In the genomic region with DNA sequence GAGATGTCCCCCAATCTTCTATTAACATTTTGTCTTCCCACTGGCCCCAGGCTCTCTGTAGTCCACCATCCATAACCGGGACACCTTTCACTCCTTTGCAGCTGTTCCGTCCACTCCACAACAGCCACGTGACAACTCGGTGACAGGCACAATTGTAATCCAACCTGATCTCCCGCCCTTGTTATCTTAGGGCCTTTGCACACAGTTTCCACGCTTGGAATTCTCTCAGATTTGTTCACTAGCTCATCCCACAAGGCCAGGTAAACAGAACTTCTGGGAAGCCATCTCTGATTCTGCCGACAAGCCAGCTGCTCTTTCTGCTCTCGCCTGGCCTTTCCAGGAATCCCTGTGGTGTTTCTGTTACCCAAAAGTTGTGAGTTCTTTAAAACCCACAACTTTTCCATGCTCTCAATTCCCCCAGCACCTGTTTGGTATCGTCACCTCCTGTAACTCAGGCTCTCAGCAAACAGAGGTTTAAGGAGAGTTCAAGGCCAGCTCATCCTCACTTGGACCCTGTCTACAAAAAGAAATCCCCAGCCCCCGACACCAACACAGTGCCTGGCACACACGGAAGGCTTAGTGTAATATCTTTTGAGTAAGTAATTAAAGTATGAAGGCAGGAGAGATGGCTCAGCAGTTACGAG, we compare ENCODE assay signal across 23 mouse cellular contexts. TPM values are rescaled to one million over a fixed set of nuclear protein-coding genes. Genes with fewer than 3 reads are reported as not detected.
A peak's percentile ranks its signal among the peaks of the same experiment; 100 is the strongest.
DNase-seq lines count a peak whose midpoint lies in the region; ATAC-seq and TF ChIP-seq lines count a peak whose summit lies in the region.
"Had no signal": no experiment of that assay in that cellular context is flagged by ENCODE, and none has a peak within 500 bp of the region (broad histone marks: within the 10 kb centered on the region; RNA-seq: fewer than 3 reads in every experiment).

No protein-coding gene starts in this region.

- H3K4me3 ChIP-seq in liver, adult 2 months (ENCODE audit: insufficient read depth, low read depth, low read length) = peak overlapping the region; percentile 42
- 0 out of 2 replicates have a peak overlapping the region, but pooled peaks have one; percentile 6 for H3K4me3 ChIP-seq in liver, embryonic 12.5 days
- H3K4me3 ChIP-seq in liver, embryonic 15.5 days (replicated peaks) = no peak overlapping the region
- H3K4me3 ChIP-seq in heart, adult 2 months = no peak overlapping the region
- H3K4me3 ChIP-seq: embryonic facial prominence, embryonic 13.5 days; forebrain, embryonic 13.5 days; gastrocnemius, adult 2 months; heart, embryonic 15.5 days; hindbrain, embryonic 10.5 days; hindbrain, embryonic 15.5 days had no signal

- no peaks in the 10 kb centered on the region for H3K9me3 ChIP-seq in liver, embryonic 12.5 days (replicated peaks)
- no peaks in the 10 kb centered on the region for H3K9me3 ChIP-seq in liver, embryonic 15.5 days (replicated peaks)
- H3K9me3 ChIP-seq: embryonic facial prominence, embryonic 13.5 days; forebrain, embryonic 13.5 days; G1E; heart, embryonic 15.5 days; hindbrain, embryonic 10.5 days; hindbrain, embryonic 15.5 days had no signal

- WGBS in liver, adult 2 months = 24% methylated on average over 12 of the region's 12 CpGs
- 72% methylated on average over 12 of the region's 12 CpGs for WGBS in liver, embryonic 12.5 days (ENCODE audit: insufficient replicate concordance)
- WGBS in liver, embryonic 15.5 days (ENCODE audit: insufficient replicate concordance) = 64% methylated on average over 12 of the region's 12 CpGs
- WGBS in heart, adult 2 months = 68% methylated on average over 12 of the region's 12 CpGs

- peak overlapping the region; percentile 60 for H3K9ac ChIP-seq in liver, adult 2 months (ENCODE audit: low read depth, low read length)
- no peak overlapping the region for H3K9ac ChIP-seq in liver, embryonic 12.5 days
- no peak overlapping the region for H3K9ac ChIP-seq in liver, embryonic 15.5 days
- H3K9ac ChIP-seq in heart, adult 2 months (ENCODE audit: low read depth, low read length) = no peak overlapping the region
- H3K9ac ChIP-seq: embryonic facial prominence, embryonic 13.5 days; forebrain, embryonic 13.5 days; heart, embryonic 15.5 days; hindbrain, embryonic 15.5 days had no signal

- ATAC-seq in liver, embryonic 12.5 days = no peak
- ATAC-seq in liver, embryonic 15.5 days (ENCODE audit: insufficient read depth) = no peak
- ATAC-seq: CD4-positive, CD25-positive, alpha-beta regulatory T cell, adult 4 months; forebrain, embryonic 13.5 days had no signal

- intact Hi-C loops in heart, adult 2 months (cut with DNase I) = no loop called here

- peak overlapping the region; percentile 73 for H3K27ac ChIP-seq in liver, adult 2 months (replicated peaks; ENCODE audit: insufficient read depth, low read depth, low read length)
- H3K27ac ChIP-seq in liver, embryonic 12.5 days = peak overlapping the region; percentile 63
- H3K27ac ChIP-seq in liver, embryonic 15.5 days (replicated peaks) = no peak overlapping the region
- no peak overlapping the region for H3K27ac ChIP-seq in heart, adult 2 months
- H3K27ac ChIP-seq: embryonic facial prominence, embryonic 13.5 days; forebrain, embryonic 13.5 days; gastrocnemius, adult 2 months; heart, embryonic 15.5 days; hindbrain, embryonic 10.5 days; hindbrain, embryonic 15.5 days had no signal

- TF ChIP-seq CTCF in liver, adult 2 months (IDR thresholded peaks at IDR 0.05; ENCODE audit: low read depth, low read length) = no peak
- no peak for TF ChIP-seq CTCF in heart, adult 2 months (IDR thresholded peaks at IDR 0.05)

- H3K4me1 ChIP-seq in liver, adult 2 months (ENCODE audit: control insufficient read depth, insufficient read depth, low read length) = peaks cover 37% of the 10 kb centered on the region
- H3K4me1 ChIP-seq in liver, embryonic 12.5 days = peaks cover 37% of the 10 kb centered on the region
- peaks cover 38% of the 10 kb centered on the region for H3K4me1 ChIP-seq in liver, embryonic 15.5 days (replicated peaks)
- H3K4me1 ChIP-seq in heart, adult 2 months (ENCODE audit: control insufficient read depth, insufficient read depth, low read length) = no peaks in the 10 kb centered on the region
- H3K4me1 ChIP-seq: embryonic facial prominence, embryonic 13.5 days; forebrain, embryonic 13.5 days; heart, embryonic 15.5 days; hindbrain, embryonic 15.5 days had no signal

- DNase-seq in liver, adult 2 months (ENCODE audit: extremely low read depth, low read depth, low spot score) = peak; percentile 95
- DNase-seq in liver = no peak
- DNase-seq in ovary, adult 18-20 months (ENCODE audit: low spot score) = no peak
- no peak for DNase-seq in heart, adult 2 months
- no peak for DNase-seq in c-Kit-positive CD71-positive TER-119-positive erythroid progenitor cells, embryonic 14.5 days (ENCODE audit: low spot score)
- DNase-seq: adrenal gland, postnatal 14 days; cerebellum, adult 18-20 months; cerebellum, adult 9-11 months; cerebellum, postnatal 36 days; gastrocnemius, adult 2 months; gastrocnemius, postnatal 25 days had no signal

- H3K4me2 ChIP-seq in liver, embryonic 12.5 days = peak overlapping the region; percentile 57
- H3K4me2 ChIP-seq in liver, embryonic 15.5 days = peak overlapping the region; percentile 57
- H3K4me2 ChIP-seq: embryonic facial prominence, embryonic 13.5 days; forebrain, embryonic 13.5 days; heart, embryonic 11.5 days; heart, embryonic 15.5 days; hindbrain, embryonic 15.5 days had no signal

- no peak for TF ChIP-seq EP300 in heart, adult 2 months (IDR thresholded peaks at IDR 0.05; ENCODE audit: insufficient read depth, low read depth, low read length)

- H3K36me3 ChIP-seq in liver, adult 2 months (ENCODE audit: control insufficient read depth, insufficient read depth, low read length) = peaks cover 36% of the 10 kb centered on the region
- no peaks in the 10 kb centered on the region for H3K36me3 ChIP-seq in liver, embryonic 12.5 days
- peaks cover 6% of the 10 kb centered on the region; the same call in 1 of the 2 replicates for H3K36me3 ChIP-seq in liver, embryonic 15.5 days (replicated peaks)
- H3K36me3 ChIP-seq in heart, adult 2 months (ENCODE audit: control insufficient read depth, insufficient read depth, low read length) = no peaks in the 10 kb centered on the region
- H3K36me3 ChIP-seq: embryonic facial prominence, embryonic 13.5 days; G1E; heart, embryonic 15.5 days; hindbrain, embryonic 10.5 days; hindbrain, embryonic 15.5 days had no signal

- H3K27me3 ChIP-seq in liver, adult 2 months (ENCODE audit: control insufficient read depth, insufficient read depth, low read length) = no peaks in the 10 kb centered on the region
- H3K27me3 ChIP-seq in liver, embryonic 12.5 days (replicated peaks) = peaks cover 6% of the 10 kb centered on the region; the same call in 1 of the 2 replicates
- H3K27me3 ChIP-seq in liver, embryonic 15.5 days = no peaks in the 10 kb centered on the region
- no peaks in the 10 kb centered on the region for H3K27me3 ChIP-seq in heart, adult 2 months (ENCODE audit: control insufficient read depth, insufficient read depth, low read length)
- H3K27me3 ChIP-seq: embryonic facial prominence, embryonic 13.5 days; forebrain, embryonic 13.5 days; heart, embryonic 15.5 days; hindbrain, embryonic 15.5 days had no signal

- H3K79me2 ChIP-seq in liver, adult 2 months (ENCODE audit: control insufficient read depth, insufficient read depth, low read length) = peaks cover 16% of the 10 kb centered on the region; the same call in 1 of the 2 replicates
- no peaks in the 10 kb centered on the region for H3K79me2 ChIP-seq in heart, adult 2 months (replicated peaks; ENCODE audit: control insufficient read depth, insufficient read depth, low read length)

- no peak for TF ChIP-seq POLR2A in liver, adult 2 months (IDR thresholded peaks at IDR 0.05; ENCODE audit: extremely low read depth, insufficient read depth, low read length)
- no peak for TF ChIP-seq POLR2A in heart, adult 2 months (IDR thresholded peaks at IDR 0.05; ENCODE audit: insufficient read depth, low read depth, low read length)

RNA-seq across cellular contexts. Expression of gene F2, which starts 2.8 kb away (rescaled TPM):
- 1,668 and 1,838 TPM in 2 replicates for total RNA-seq in liver, adult 2 months (2014; rRNA removed)
- polyA plus RNA-seq in liver, adult 2 months (2012; rRNA removed) = 2,018 and 2,057 TPM in 2 replicates
- 121 and 125 TPM in 2 replicates for polyA plus RNA-seq in liver, embryonic 12.5 days (2016; fragmentation: Nextera tagmentation; extraction: Ambion mirVana)
- 365 and 498 TPM in 2 replicates for polyA plus RNA-seq in liver, embryonic 15.5 days (2015; fragmentation: Nextera tagmentation; extraction: Ambion mirVana)
- total RNA-seq in heart, adult 2 months (2021) = not detected
- 0.53 TPM in 1 of 2 replicates, not detected in the other for polyA plus RNA-seq in heart, adult 2 months (2012; rRNA removed)
- total RNA-seq: granulocyte monocyte progenitor cell, adult 5-6 weeks; heart, postnatal 25 days had no signal

RNA-seq across cellular contexts. Expression of gene Zfp408, which starts 16.1 kb away (rescaled TPM):
- 2.2 and 2.8 TPM in 2 replicates for total RNA-seq in liver, adult 2 months (2014; rRNA removed)
- 3.8 and 6.6 TPM in 2 replicates for polyA plus RNA-seq in liver, adult 2 months (2012; rRNA removed)
- 5.0 and 5.9 TPM in 2 replicates for polyA plus RNA-seq in liver, embryonic 12.5 days (2016; fragmentation: Nextera tagmentation; extraction: Ambion mirVana)
- polyA plus RNA-seq in liver, embryonic 15.5 days (2015; fragmentation: Nextera tagmentation; extraction: Ambion mirVana) = 2.8 and 2.9 TPM in 2 replicates
- 1 to 10 TPM; 4.0 to 4.2 TPM for total RNA-seq in heart, adult 2 months (2021)
- 5.3 and 6.2 TPM in 2 replicates for polyA plus RNA-seq in heart, adult 2 months (2012; rRNA removed)

RNA-seq across cellular contexts. Expression of gene Arhgap1, which starts 16.2 kb away (rescaled TPM):
- total RNA-seq in liver, adult 2 months (2014; rRNA removed) = 6.5 and 8.8 TPM in 2 replicates
- 12.9 and 18.7 TPM in 2 replicates for polyA plus RNA-seq in liver, adult 2 months (2012; rRNA removed)
- polyA plus RNA-seq in liver, embryonic 12.5 days (2016; fragmentation: Nextera tagmentation; extraction: Ambion mirVana) = 59.8 and 66.1 TPM in 2 replicates
- 42.5 and 43.7 TPM in 2 replicates for polyA plus RNA-seq in liver, embryonic 15.5 days (2015; fragmentation: Nextera tagmentation; extraction: Ambion mirVana)
- total RNA-seq in heart, adult 2 months (2021) = 10 to 100 TPM; 18.6 to 20.7 TPM
- polyA plus RNA-seq in heart, adult 2 months (2012; rRNA removed) = 39.0 and 39.7 TPM in 2 replicates

Comparison
In these comparisons a context has a peak if more than half of its experiments do, and no peak if none do; other contexts are left out.
1. H3K27ac ChIP-seq: peak in liver, adult 2 months (single experiment) and liver, embryonic 12.5 days (single experiment); none in liver, embryonic 15.5 days (single experiment) and heart, adult 2 months (single experiment).
2. H3K4me3 ChIP-seq: peak in liver, adult 2 months (single experiment) and liver, embryonic 12.5 days (single experiment); none in liver, embryonic 15.5 days (single experiment) and heart, adult 2 months (single experiment).
3. RNA of gene F2, which starts 2.8 kb away (polyA plus RNA-seq): 2,018 to 2,057 TPM in liver, adult 2 months, 365 to 498 TPM in liver, embryonic 15.5 days and 121 to 125 TPM in liver, embryonic 12.5 days; 0.53 TPM in heart, adult 2 months; every median in the first group is over 10 times any median in the second.